Mouse (Mus musculus): ENCODE measurements around the gene Vmn2r117.
"Not testable (repeated sequence)": the region's sequence is repeated elsewhere in the genome, so short reads cannot be mapped to it uniquely, and the experiment has no call there.

Gene Vmn2r117

DNA sequence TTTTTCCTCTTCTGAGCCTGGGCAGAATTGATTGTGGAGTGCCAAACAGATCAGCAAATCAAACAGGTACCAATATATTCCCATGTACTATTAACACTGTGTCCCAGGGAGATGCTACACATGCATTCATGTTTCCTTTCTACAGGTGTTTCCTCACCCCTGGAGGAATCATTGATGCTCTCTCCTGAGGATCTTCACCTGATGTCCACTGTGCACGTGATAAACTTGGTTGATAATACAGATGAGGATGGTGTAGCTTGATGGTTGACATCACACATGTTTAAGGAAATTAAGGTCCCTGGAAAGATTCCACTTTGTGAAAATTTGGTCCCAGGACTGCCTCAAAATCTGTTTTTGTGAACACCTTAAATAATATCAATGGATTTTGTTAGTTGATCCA lies at the start of gene Vmn2r117:
Gene Vmn2r117, minus strand, starts transcription at position 101 of the 400 bp plus-strand sequence.
- DNase-seq (ENCODE audit: low spot score): not testable (repeated sequence)

DNA sequence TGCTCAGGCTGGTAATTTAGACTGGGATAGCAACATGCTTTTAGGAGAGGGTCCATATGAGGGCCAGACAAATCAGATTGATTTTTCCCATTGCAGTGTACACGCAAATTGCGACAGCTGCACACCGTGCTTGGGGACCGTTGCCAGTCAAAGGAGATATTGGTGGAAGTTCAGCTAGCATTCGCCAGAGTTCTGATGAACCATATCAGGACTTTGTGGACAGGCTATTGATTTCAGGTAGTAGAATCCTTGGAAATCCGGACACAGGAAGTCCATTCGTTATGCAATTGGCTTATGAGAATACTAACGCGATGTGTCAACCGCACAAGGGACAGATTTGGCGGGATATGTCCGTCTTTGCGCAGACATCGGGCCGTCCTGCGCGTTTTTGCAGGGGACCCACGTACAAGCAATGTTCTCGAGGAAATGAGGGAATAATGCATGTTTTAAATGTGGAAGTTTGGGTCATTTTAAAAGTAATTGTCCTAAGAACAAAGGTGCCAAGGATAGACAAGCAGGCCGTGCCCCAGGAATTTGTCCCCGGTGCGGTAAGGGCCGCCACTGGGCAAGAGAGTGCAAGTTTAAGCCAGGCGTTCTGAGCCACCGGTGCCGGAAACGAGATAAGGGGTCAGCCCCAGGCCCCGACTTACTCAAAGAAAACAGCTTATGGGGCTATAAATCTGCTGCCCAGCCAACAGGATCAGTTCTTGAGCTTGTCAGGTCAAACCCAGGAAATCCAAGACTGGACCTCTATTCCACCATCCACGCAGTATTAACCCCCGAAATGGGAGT lies 43.6 kb upstream of the Vmn2r117 start:
- not testable (repeated sequence) for DNase-seq (ENCODE audit: low spot score)

DNA sequence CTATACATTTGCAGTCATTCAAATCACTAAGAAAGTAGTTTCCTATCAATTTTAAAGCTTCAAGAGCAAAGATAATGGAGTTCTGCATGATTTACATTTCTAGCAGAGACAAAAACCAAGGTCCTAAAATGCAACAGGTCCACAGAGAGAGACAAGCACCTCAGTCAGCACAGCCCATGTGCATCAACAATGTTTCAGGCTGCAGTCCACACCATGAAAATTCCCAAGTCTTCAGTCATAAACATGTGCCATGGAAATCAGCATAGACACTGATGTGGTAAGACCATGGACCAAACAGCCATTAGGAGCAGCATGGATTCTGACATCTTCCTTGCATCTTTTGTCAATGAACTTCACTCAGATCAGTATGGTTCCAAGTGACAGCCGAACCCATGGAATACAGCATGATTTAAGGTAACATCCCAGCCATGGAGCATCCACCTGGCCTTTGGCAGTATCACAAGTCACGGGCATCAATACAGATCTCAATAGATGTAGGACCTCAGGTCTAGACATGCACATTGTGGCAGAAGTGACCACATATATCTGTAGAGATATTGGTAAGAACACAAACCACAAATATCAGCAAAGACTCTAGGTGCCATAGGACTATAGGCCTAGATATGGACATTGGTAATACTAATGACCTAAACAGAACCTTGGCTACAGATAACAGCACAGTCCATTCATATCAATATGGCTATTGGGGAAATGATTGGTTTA lies 39.4 kb upstream of the Vmn2r117 start:
- no peak for DNase-seq (ENCODE audit: low spot score)

DNA sequence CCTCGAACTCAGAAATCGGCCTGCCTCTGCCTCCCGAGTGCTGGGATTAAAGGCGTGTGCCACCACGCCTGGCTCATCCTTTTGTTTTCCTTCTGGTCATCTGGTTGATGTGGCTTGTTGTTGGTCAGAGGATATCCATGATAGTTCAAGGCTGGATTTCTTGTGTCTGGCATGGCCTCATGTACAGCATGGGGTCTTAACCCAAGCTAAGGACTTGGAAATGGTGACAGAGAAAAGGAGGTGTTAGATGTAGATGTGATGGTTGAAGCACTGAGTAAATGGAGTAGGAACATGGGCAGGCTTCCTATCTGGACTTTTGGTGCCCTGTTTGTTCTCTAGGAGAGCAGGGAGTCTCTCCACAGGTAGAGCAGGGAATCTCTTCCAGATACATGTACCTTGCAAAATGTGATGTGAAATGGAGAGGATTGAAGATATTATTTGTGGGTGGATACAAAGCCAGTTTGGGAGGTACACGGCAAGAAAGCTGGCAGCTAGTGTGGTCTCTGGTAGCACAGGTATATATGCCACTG lies 46.3 kb downstream of the Vmn2r117 start:
- DNase-seq (ENCODE audit: low spot score): no peak
